Mouse (Mus musculus) intestine, embryonic 14.5 days (tissue): ENCODE results near the gene Coro6. TPM values are rescaled to one million over a fixed set of nuclear protein-coding genes. Genes with fewer than 3 reads are reported as not detected.

Experiments
- ATAC-seq: fragments of 200-750 bp; cut with Nextera tagmentation; replicated peaks from 2 replicates; pipeline ENCODE4 v1.8.0; 2017; ENCODE audit warnings: low read depth, moderate number of reproducible peaks, moderate TSS enrichment, moderate library complexity; ENCODE audit not compliant: low FRiP score, low TSS enrichment
- DNase-seq: peaks from one replicate; pipeline ENCODE4 v3.0.0-alpha.2; 2018; ENCODE audit warnings: low spot score
- H3K27ac ChIP-seq: fragments of 300-500 bp; sonication (generic); 2 replicates; pipeline ENCODE4 v1.5.1; 2014; ENCODE audit warnings: low read depth, mild to moderate bottlenecking, control low read depth
- H3K27me3 ChIP-seq: fragments of 300-500 bp; sonication (generic); replicated peaks from 2 replicates; pipeline ENCODE4 v1.6.1; 2014; ENCODE audit warnings: low read length, control low read depth; ENCODE audit not compliant: control insufficient read depth, insufficient read depth
- H3K36me3 ChIP-seq: fragments of 300-500 bp; sonication (generic); 2 replicates; pipeline ENCODE4 v1.6.1; 2014; ENCODE audit warnings: low read length, control low read depth; ENCODE audit not compliant: control insufficient read depth, insufficient read depth
- H3K4me1 ChIP-seq: fragments of 300-500 bp; sonication (generic); replicated peaks from 2 replicates; pipeline ENCODE4 v1.6.1; 2014; ENCODE audit warnings: low read length, control low read depth, mixed read lengths; ENCODE audit not compliant: control insufficient read depth, insufficient read depth
- H3K4me2 ChIP-seq: fragments of 300-500 bp; sonication (generic); 2 replicates; pipeline ENCODE4 v1.6.1; 2014; ENCODE audit warnings: low read length
- H3K4me3 ChIP-seq: fragments of 300-500 bp; sonication (generic); 2 replicates; pipeline ENCODE4 v1.5.1; 2014; ENCODE audit warnings: low read depth, low read length, control low read depth, mixed read lengths
- H3K9ac ChIP-seq: fragments of 300-500 bp; sonication (generic); 2 replicates; pipeline ENCODE4 v1.6.1; 2014; ENCODE audit warnings: mild to moderate bottlenecking, low read length
- H3K9me3 ChIP-seq: fragments of 300-500 bp; sonication (generic); 2 replicates; pipeline ENCODE4 v1.6.1; 2016; ENCODE audit warnings: low read length, control low read depth; ENCODE audit not compliant: control insufficient read depth
- WGBS: fragments of 180-500 bp; shearing (Covaris S2); extraction: QIAGEN DNeasy Blood & Tissue Kit; methylation state at CpG from one replicate; pipeline ENCODE4 v1.1.7; 2014; 5-methylcytosine and 5-hydroxymethylcytosine counted together
- polyA plus RNA-seq: library from polyadenylated mRNA; unstranded; fragments of >200 nt; fragmentation: Nextera tagmentation; extraction: Ambion mirVana; gene quantifications from 2 replicates; pipeline ENCODE4 v1.2.1, GENCODE M21; 2014

Gene Coro6
- polyA plus RNA-seq, 1 experiment from 2014 or later = 0.23 TPM

- ATAC-seq = no peak
- peaks cover 9% of the 10 kb centered on the region; the same call in 1 of the 2 replicates for H3K36me3 ChIP-seq
Measured at GRCm38 (mm10) chr11:77456866-77457265, 5.3 kb upstream of the Coro6 start.

GRCm38 (mm10) chr11:77461856-77462255 is 355 bp upstream of the Coro6 start:
- Histone ChIP-seq H3K27ac (no peak overlapping the region), H3K4me3 (peak overlapping the region; percentile 54), H3K4me1 (peaks cover 9% of the 10 kb centered on the region; the same call in 1 of the 2 replicates), H3K9ac (peak overlapping the region; percentile 31; the same call in 1 of the 2 replicates), H3K9me3 (no peaks in the 10 kb centered on the region), H3K4me2 (peak overlapping the region; percentile 90), H3K36me3 (no peaks in the 10 kb centered on the region), H3K27me3 (peaks cover 46% of the 10 kb centered on the region)
- ATAC-seq (no peak), DNase-seq (no peak)
- WGBS = 3% methylated on average over 6 of the region's 6 CpGs

More at GRCm38 (mm10) chr11:77456866-77457265, 5.3 kb upstream of the Coro6 start:
- WGBS = 42% methylated on average over 6 of the region's 6 CpGs
- Histone ChIP-seq H3K9ac (no peak overlapping the region), H3K9me3 (no peaks in the 10 kb centered on the region), H3K27me3 (peaks cover 14% of the 10 kb centered on the region), H3K4me2 (no peak overlapping the region), H3K4me3 (no peak overlapping the region), H3K27ac (no peak overlapping the region), H3K4me1 (peaks cover 2% of the 10 kb centered on the region; the same call in 1 of the 2 replicates)
- DNase-seq = peak; percentile 43

GRCm38 (mm10) chr11:77463101-77463445 is 862 bp downstream of the Coro6 start:
- DNase-seq = no peak
- no peaks in the 10 kb centered on the region for H3K36me3 ChIP-seq
- peak overlapping the region; percentile 90 for H3K4me2 ChIP-seq
- H3K9me3 ChIP-seq = no peaks in the 10 kb centered on the region
- H3K9ac ChIP-seq = no peak overlapping the region
- H3K4me3 ChIP-seq = no peak overlapping the region
- H3K27ac ChIP-seq = no peak overlapping the region
- 42% methylated on average over 8 of the region's 8 CpGs for WGBS
- peaks cover 9% of the 10 kb centered on the region; the same call in 1 of the 2 replicates for H3K4me1 ChIP-seq
- peaks cover 58% of the 10 kb centered on the region for H3K27me3 ChIP-seq
- ATAC-seq = no peak

GRCm38 (mm10) chr11:77463786-77464185 is 1.6 kb downstream of the Coro6 start:
- no peak for DNase-seq
- Histone ChIP-seq H3K9ac (no peak overlapping the region), H3K36me3 (no peaks in the 10 kb centered on the region), H3K27me3 (peaks cover 65% of the 10 kb centered on the region), H3K9me3 (no peaks in the 10 kb centered on the region), H3K4me1 (peaks cover 9% of the 10 kb centered on the region; the same call in 1 of the 2 replicates), H3K4me2 (no peak overlapping the region), H3K27ac (no peak overlapping the region), H3K4me3 (no peak overlapping the region)
- no peak for ATAC-seq
- 71% methylated on average over 10 of the region's 10 CpGs for WGBS

GRCm38 (mm10) chr11:77464684-77465083 is 2.5 kb downstream of the Coro6 start:
- no peak for ATAC-seq
- Histone ChIP-seq H3K4me3 (no peak overlapping the region), H3K36me3 (no peaks in the 10 kb centered on the region), H3K9me3 (no peaks in the 10 kb centered on the region), H3K4me2 (no peak overlapping the region), H3K9ac (no peak overlapping the region), H3K27ac (no peak overlapping the region), H3K27me3 (peaks cover 70% of the 10 kb centered on the region), H3K4me1 (peaks cover 9% of the 10 kb centered on the region; the same call in 1 of the 2 replicates)
- DNase-seq = no peak
- WGBS = 59% methylated on average over 4 of the region's 4 CpGs

- no peaks in the 10 kb centered on the region for H3K9me3 ChIP-seq
- H3K9ac ChIP-seq = no peak overlapping the region
- no peak overlapping the region for H3K4me3 ChIP-seq
- no peak for ATAC-seq
- DNase-seq = no peak
- H3K4me1 ChIP-seq = peaks cover 9% of the 10 kb centered on the region; the same call in 1 of the 2 replicates
- H3K27me3 ChIP-seq = peaks cover 70% of the 10 kb centered on the region
- no peaks in the 10 kb centered on the region for H3K36me3 ChIP-seq
- H3K27ac ChIP-seq = no peak overlapping the region
- 71% methylated on average over 3 of the region's 3 CpGs for WGBS
- no peak overlapping the region for H3K4me2 ChIP-seq
Measured at GRCm38 (mm10) chr11:77465111-77465510, 2.9 kb downstream of the Coro6 start.

- DNase-seq (no peak), ATAC-seq (no peak)
- Histone ChIP-seq H3K27ac (no peak overlapping the region), H3K9ac (no peak overlapping the region), H3K36me3 (peaks cover 7% of the 10 kb centered on the region), H3K4me2 (no peak overlapping the region), H3K9me3 (no peaks in the 10 kb centered on the region), H3K4me1 (peaks cover 9% of the 10 kb centered on the region; the same call in 1 of the 2 replicates), H3K4me3 (no peak overlapping the region), H3K27me3 (peaks cover 60% of the 10 kb centered on the region)
- 36% methylated on average over 9 of the region's 9 CpGs for WGBS
Measured at GRCm38 (mm10) chr11:77466544-77466943, 4.3 kb downstream of the Coro6 start.

- ATAC-seq = peak; percentile 37; the same call in 1 of the 2 replicates
- peaks cover 53% of the 10 kb centered on the region for H3K27me3 ChIP-seq
Measured at GRCm38 (mm10) chr11:77467157-77467556, 4.9 kb downstream of the Coro6 start.

GRCm38 (mm10) chr11:77467784-77468183 is 5.6 kb downstream of the Coro6 start:
- no peak overlapping the region for H3K27ac ChIP-seq
- H3K36me3 ChIP-seq = peaks cover 17% of the 10 kb centered on the region
- DNase-seq = peak; percentile 80
- H3K27me3 ChIP-seq = peaks cover 48% of the 10 kb centered on the region
- H3K9ac ChIP-seq = no peak overlapping the region
- no peak overlapping the region for H3K4me3 ChIP-seq
- H3K4me2 ChIP-seq = peak overlapping the region; percentile 18; the same call in 1 of the 2 replicates
- H3K9me3 ChIP-seq = no peaks in the 10 kb centered on the region
- 0 out of 2 replicates have a peak, but pooled peaks cover 3% of the 10 kb centered on the region for H3K4me1 ChIP-seq
- WGBS = 13% methylated on average over 20 of the region's 20 CpGs
- ATAC-seq = no peak

More at GRCm38 (mm10) chr11:77467157-77467556, 4.9 kb downstream of the Coro6 start:
- Histone ChIP-seq H3K4me3 (no peak overlapping the region), H3K4me1 (0 out of 2 replicates have a peak, but pooled peaks cover 6% of the 10 kb centered on the region), H3K27ac (no peak overlapping the region), H3K4me2 (peak overlapping the region; percentile 18; the same call in 1 of the 2 replicates), H3K9ac (no peak overlapping the region), H3K36me3 (peaks cover 14% of the 10 kb centered on the region), H3K9me3 (no peaks in the 10 kb centered on the region)
- peak; percentile 75 for DNase-seq
- 5% methylated on average over 25 of the region's 25 CpGs for WGBS
